Mouse (Mus musculus) ES-E14 (cell line): ENCODE results near the gene Gm20441.

ENCODE experiments used
- CHD2 ChIP-seq: IDR thresholded peaks from 2 replicates; pipeline ENCODE4 v1.6.1; 2014; ENCODE audit warnings: mild to moderate bottlenecking, low read depth, low read length, inconsistent platforms
- MAFK ChIP-seq: IDR thresholded peaks from 2 replicates; pipeline ENCODE4 v1.6.1; 2014; ENCODE audit warnings: mild to moderate bottlenecking, low read depth, low read length, inconsistent platforms; ENCODE audit not compliant: insufficient read depth

- TF ChIP-seq MAFK (no peak), CHD2 (no peak)
Observed at GRCm38 (mm10) chr10:75766856-75767255, 13.9 kb downstream of the Gm20441 start.
